Mouse (Mus musculus): ENCODE measurements at regions not wholly inside any gene's neighbourhood (a gene's known extent, or its start where the extent isn't known, plus 50 kb on each side); places are given as distances from the start of the nearest gene placed in this dataset.

DNA sequence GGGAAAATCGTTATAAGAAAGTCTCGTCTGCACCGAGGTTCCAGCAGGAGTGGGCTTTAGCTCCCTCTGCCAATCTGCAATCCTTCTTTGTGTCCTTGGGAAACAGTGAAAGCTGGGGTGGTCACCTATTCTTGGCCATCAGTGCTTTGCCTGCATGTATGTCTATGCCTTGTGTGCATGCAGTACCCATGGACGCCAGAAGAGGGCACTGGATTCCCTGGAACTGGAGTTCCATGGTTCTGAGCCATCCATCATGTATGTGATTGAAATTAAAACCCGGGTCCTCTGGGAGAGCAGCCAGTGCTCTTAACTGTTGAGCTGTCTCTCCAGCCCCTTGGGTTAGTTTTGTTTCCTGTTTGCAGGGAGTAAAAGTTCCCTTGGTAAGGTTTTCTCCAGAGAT is 121.1 kb downstream of the 9530068E07Rik start:
- peak; percentile 42; the same call in 1 of the 2 replicates for TF ChIP-seq CTCF (IDR thresholded peaks at IDR 0.05; ENCODE audit: extremely low read depth, insufficient read length, insufficient replicate concordance, low read depth, low read length)
- TF ChIP-seq POLR2A (IDR thresholded peaks at IDR 0.05; ENCODE audit: low read depth, low read length): no peak

Measured in small intestine, adult 2 months (tissue).